Mouse (Mus musculus) mouse trophoblast stem cell (cell line): ENCODE measurements around the gene Kras.

Experiments used
- in situ Hi-C, 2 experiments: fragments of 300-500 bp; cut with MseI, MboI; formaldehyde crosslinking; loops; 2 replicates in 1 of 2; 3 replicates in 1 of 2; pipeline ENCODE4 v1.15.1; 2025

The Kras gene

DNA sequence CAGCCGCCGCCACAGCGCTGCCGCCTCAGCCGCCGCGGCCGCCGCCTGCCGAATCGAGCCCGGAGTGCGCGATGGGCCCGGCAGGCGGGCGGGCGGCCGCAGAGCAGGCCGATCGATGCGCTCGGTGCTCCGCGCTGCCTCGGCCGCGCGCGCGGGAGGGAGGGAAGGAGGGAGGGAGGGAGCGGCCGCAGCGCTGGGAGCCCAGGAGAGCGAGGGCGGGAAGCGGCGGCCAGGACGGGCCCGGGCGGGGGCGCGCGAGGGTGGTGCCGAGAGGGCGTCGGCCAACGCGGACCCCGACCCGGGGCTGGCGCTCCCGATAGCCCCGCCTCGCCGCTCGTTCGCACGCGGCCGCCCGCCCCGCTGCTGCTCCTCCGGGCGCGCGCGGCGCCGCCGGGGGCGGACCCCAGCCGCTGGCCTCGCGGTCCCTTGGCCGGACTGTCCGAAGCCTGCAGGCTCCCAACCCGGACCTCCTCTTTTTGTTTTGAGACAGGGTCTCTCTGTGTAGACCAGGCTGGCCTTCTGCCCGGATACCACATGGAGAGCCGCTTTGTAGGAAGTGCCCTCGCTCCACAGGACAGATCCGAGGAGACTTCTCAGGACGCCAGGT is at the start of gene Kras:
TSS of gene Kras (minus strand) at position 55 of the 607 bp plus-strand sequence.
- in situ Hi-C loops = no loop called here

DNA sequence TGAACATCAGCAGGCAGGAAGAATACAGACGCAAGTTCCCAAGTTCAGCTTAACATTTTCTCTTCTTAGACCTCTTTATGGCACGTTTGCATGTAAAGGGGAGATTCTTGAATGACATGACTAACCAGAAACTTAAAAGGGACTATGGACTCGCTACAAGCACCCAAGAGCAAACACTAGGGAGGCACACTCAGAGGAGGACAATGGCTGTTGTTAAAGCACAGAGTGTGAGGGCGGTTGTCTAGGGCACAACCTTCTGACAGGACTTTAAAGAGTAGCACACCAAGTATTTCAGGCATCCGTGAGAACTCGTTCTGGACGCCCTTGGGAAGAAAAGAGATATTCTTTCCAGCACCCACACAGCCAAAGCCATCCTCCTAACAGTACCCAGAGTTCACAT is 47.6 kb upstream of the Kras start:
- in situ Hi-C loops = no loop called here

DNA sequence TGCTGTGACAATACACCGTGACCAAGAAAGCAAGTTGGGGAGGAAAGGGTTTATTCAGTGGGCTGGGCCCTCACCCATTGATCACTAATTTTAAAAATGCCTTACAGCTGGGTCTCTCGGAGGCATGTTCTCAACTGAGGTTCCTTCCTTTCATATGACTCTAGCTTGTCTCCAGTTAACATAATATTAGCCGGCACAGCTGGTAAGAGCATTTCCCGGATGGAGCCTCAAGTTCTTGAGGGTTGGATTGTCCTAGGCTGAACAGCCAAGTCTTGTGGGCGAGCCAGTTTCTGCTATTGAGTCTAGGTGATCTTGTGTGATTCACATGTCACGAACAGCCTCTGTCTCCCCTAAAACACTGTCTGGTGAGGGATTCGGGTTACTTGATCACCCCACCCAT is 46.9 kb upstream of the Kras start:
- in situ Hi-C loops = no loop called here

DNA sequence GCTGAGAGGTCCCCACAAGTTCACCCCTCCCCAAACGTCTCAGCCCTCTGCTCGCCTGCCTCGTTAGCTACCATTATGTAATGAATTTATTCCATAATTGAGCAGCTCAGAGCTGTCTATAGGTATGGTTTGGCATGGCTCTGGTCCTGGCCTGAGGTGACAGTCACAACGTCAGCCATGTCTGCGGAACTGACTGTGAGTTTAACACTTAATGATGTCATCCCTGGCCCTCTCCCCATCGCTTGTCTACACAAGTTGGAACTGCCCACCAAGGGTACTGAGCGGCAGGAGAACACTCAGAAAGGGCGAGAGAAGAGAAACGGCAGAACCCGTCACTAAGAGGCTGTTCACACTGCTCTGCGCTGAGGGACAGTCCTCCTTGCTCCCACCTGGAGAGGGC is 45.1 kb upstream of the Kras start:
- in situ Hi-C loops = no loop called here

DNA sequence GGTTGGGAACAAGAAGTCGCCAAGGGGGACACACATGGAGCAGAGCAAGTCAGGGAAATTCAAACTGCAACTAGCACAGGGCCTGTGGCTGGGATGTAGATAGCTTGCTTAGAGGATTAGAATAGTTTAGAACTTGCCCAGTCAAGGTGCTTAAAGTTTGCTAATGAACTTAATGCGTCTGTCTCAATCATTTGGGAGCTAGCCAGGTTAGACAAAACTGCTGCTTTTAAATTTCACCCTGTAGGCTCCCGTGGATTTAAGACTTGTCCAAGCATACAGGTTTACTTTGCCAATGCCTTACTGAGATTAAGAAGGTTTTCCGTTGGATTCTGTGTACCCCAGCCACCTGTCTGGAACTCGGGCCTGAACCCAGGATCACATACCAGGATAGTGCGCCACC is 43.1 kb upstream of the Kras start:
- in situ Hi-C loops = loop anchor here in 1 of 2 experiments (5.0 kb wide), 1 partner anchor 44 kb away; no protein-coding TSS in a partner anchor

DNA sequence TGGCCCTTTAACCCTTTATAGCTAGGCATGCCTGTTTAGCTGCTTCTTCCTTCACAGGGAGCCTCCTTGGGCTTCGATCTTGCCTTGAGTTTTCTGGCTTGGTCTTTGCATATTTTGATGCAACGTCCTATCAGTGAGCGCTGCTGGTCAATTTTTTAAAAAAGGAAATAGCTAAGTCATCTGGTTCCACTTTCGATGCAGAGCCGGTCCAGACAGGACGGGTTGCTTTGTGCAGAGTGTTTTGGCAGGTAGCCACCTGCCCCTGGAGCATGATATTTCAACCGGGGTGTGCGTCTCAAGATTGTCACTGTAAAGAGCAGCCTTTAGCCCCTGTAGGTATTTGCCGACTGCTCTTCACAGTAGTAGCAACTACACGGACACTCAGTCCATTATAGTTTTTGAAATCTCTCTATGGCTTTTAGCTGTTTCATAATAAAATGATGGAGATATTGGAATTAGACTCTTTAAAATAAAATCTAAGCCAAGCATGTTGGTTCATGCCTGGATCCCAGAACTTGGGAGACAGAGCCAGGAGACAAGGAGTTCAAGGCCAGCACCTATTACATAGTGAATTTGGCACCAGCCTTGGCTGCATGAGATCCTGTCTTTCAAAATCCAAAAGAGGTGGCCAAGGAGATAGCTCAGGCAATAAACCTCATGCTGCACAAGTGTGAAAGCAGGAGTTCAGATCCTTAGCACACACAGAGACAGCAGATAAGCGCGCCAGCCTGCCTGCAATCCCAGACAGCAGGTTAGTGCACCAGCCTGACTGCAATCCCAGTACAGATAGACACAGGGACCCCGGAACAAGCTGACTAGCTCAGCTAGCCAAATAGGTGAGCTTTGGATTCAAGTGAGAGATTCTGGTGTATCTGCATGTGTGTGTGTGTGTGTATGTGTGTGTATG is 41.6 kb upstream of the Kras start:
- in situ Hi-C loops = loop anchor here in 1 of 2 experiments (5.0 kb wide), 1 partner anchor 46 kb away; no protein-coding TSS in a partner anchor

DNA sequence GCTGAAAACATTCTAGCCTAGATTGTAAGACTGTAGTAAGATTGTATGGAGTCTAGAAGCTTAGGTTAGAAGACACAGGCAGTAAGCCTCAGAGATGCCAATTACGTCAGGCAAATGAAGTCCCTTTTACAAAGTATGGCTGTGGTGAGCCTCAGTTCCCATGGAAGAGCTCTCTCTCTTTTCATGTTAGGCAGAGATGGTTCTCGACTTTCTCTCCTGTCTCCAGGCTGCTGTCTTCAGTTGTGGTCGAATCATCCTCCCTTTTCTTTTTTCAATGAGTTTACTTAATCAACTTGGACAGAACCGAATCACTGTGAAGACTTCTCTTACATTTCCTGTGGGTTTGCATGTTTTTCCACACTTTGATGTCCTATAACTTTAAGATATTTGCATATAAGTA is 35.6 kb upstream of the Kras start:
- in situ Hi-C loops = no loop called here

DNA sequence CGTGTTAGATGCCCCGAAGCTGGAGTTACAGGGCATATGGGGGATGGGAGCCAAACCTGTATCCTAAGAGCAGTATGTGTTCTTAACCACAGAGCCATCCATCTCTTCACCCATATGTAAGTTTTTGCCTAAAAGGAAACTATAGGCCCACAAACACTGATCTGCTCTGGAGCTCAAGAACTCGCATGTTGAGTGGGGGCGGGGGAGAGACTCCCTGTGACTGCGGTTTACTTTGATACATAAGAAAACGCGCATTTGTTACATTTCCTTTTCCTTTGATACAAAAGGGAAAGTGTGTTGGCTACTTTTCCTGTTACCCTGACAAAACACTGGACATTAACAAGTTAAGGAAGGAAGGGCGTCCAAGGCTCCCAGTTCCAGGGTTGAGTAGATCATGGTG is 34.2 kb upstream of the Kras start:
- in situ Hi-C loops = no loop called here

DNA sequence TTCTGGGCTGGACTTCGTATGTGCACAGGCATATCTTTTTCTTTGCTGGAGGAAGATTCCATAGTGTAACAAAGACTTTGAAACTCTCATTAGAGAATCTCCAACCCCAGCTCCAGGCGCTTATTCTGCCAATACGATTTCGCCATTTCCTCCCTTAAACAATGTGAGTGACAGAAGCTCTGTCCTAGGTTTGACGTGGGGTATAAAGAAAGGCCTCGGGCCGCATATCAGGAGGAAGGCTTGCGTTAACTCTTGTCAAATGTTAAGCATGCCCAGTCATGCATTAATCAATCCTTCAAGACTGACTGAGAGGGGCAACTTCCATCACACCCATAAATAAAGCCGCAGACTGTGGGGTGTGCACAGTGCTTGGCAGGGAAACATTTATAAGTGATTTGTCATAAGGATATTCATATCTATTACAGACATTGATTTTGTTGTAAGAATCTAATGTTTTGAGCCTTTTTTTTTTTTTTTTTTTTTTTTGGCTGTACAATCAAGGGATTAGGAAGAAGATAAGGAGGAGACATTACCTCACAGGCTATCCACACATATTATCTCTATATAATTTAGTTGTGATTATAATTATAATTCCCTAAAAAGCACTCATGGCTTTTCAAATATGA is 27.2 kb upstream of the Kras start:
- in situ Hi-C loops = no loop called here

DNA sequence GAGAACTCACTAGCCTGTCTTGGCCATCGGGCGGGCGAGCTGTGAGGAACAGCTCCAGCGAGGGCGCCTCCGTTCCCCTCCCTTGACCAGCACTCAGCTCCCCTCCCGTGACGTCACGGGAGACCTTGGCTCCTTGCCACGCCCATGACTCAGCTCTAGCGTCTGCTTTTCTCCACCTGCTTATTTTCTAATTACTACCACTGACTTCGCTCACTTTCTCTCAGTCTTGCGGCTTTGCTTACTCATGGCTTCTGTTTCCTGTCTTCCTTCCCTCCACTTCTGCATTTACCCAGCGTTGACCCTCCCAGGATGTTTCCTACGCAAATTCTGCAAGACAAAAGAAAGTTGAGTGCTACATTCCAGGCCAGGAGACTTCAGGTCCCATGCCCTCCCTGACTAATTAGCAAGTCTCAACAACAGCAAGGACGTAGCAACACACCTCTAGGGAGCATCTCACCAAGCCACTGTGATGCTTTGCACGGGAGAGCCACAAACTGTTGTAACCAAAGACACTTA is 26.3 kb upstream of the Kras start:
- in situ Hi-C loops = no loop called here

DNA sequence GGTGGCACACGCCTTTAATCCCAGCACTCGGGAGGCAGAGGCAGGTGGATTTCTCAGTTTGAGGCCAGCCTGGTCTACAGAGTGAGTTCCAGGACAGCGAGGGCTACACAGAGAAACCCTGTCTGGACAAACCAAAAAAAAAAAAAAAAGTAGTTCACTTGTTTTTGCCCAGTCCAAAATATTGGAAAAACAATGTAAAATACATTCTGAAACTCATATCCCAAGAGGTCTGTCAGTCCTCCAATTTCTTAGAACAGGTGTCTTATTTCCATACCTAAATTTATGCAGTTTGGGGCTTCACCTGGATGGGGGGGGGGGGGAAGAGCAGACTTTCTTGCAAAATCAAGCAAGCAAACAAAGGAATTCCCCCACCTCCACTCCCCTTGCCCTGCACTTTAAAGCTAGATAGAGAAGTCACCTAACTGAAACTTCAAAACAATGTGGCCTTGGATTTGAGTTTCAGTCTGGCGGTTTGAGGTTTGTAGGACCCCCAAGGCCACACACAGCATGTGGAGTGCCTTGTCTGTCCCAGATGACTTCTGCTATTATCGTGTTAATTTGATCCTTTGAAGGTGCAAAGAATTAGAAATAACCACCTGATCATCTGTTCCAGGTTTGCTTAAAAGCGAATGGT is 25.7 kb upstream of the Kras start:
- in situ Hi-C loops = no loop called here

DNA sequence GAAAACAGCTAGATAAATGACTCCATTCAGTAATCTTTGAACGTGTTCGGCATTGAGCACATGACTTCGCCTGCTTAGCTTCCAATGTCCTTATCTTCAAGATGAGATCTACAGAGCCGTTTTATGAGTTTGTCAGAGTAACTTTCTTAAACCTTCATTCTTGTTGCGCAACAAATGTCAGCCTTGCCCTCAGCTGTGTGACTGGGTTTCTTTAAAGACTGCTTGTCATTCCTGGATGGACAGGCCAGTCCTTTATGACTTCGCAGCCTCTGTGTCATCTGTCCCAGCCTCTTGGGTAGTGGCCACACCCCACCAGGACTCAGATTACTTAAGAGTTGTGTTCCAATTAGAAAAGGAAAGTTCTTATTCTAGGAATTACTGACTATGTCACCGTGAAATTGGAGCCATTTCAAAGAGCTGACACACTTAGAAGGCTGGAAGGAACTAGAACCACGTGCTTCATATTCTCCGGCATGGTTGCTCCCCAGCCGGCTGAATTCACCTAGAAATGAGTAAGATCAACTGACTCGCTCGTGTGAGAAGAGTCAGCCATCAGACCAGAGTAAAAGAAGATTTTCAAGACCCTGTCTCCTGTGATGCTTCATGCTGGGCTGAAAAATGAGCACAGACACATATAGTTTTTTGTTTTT is 24.1 kb upstream of the Kras start:
- in situ Hi-C loops = no loop called here

DNA sequence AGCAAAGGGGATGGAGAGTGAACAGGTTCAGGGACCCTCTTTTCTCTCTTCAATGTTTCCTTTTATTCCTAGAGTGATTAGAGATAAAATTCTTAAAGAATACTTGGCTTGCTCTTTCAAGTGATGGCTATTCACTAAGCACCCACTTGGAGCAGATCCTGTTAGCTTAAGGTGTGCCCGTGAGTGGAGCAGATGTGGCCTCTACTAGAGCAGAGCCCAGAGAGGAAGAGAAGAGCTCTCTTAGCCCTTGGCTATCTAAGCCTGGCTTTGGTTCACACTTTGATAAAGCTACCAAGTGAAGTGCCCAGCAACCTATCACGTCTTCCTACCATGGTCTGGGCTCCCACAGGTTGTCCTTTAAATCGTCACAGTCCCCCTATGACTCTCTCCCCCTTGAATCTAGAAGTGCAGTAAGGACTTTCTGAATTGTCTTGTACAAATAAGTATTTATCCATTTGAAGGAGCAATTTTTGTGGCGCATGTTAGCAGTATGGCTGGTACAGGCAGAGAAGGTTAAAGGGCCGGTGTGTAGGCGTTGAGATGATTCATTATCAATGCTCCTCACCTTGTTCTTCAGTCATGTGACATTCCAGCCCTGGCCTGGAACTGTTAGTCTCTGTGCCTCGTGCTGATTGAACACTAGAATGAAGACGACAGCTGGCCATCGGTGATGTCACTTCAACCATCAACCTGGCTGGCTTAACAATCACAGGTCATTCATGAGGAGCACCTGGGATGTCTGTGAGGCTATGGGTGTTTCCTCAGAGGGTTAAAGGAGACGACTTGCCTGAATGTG is 22.3 kb upstream of the Kras start:
- in situ Hi-C loops = no loop called here

DNA sequence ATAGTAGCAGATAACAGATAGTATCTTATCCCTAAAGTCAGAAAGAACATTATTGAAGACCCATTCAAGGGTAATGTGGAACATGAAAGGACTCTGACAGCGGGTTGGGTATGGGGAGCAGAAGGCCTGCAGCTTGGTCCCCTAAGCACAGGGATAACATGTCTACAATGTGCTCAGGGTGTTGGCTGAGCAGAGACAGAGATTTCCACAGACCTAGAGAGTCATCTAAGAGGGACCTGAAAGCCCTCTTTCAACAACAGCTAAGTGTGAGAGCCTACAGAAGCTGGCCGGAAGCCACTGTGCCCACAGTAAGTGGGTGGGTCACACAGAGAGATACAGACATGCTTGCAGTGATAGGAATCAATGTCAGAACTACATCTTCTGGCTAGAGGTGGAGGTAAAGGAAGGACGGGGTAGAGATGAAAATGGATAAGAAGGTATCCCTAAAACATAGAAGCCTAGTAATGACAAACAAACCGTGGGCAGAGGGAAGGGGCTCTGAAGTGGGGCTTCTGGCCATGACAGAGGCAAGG is 19.3 kb upstream of the Kras start:
- in situ Hi-C loops = no loop called here

DNA sequence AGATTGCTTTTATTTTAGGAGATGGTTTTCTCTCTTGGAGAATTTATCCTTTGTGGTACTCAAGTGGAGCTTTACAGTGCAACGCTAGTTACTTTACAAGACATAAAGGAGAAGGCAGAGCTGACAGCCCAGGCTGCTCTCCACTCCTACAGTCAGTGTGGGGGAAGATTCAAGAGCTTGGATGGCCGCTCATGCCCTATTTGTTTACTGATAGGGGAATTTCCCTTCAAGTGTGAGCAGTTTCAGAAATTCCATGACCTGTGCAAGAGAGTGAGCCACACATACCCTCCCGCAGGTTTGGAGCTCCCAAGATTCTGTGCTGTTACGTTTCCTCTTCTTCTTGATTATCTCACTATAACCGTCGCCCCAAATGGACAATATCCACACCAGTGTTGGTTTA is 17.7 kb upstream of the Kras start:
- in situ Hi-C loops = no loop called here

DNA sequence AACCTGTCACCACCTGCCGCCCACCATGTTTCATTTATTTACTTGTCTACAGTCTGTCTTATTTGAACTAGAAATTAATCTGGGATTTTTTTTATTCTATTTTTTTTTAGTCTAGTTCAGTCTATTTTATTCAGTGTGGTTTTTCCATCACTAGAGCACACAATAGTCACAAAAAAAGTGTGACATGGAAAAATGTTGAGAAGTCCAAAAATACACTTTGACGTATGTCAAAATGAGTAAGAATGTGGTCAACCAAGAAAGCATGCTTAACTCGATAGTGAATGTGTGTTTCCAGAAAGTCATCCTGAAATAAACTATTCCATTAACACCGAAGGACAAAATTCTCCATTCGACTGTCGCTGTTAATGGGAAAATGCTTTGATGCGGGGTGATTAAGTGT is 12.3 kb upstream of the Kras start:
- in situ Hi-C loops = no loop called here

DNA sequence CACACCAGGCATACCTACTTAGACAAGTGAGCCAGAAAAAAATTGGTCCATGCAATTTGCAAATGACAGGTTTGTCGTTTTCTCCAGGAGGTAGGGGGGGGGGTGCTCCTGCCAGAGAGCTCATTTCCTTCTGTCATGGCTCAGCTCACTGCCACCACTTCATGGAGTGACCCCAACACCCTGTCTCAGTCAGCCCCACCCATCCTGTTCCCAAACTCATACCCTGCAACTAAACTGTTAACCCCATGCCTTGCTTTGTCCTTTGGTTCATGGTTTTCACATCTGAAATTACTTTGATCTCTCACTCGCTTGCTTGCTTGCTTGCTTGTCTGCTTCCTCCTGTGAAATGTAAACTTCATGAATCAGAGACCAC is 6.6 kb upstream of the Kras start:
- in situ Hi-C loops = no loop called here

DNA sequence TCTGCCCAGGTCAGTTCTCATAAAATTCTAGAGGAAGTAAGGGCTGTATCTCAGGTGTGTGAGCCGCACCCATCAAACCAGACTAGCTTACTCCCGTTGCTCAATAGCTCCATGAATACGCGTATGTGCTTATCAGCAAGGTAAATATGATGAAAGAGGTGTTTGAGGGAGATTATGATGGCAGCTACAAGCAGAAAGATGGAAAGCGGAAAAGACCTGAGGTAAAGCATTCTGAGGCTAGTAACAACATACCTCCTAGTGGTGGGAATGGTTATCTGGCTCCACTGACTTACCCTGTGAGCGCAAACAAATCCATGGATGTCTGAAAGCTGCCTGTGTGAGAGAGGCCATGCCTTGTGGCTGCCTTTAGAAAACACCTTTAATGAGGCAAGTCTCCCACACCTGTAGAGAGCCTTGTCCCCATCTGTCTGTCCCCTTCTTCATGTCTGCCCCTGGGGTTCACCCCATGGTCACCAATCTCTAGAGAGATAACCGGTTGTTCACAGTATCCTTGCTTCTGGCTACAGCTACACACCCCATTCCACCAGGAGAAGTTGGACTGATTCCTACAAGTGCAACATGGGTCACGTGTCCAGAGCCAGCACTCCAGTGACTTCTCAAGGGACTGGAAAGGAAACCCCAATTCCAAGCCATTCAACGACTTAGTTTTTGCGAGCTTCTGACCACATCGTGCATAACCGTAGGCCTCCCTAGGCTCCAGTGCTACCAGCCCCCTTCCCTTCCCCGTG is 6.1 kb upstream of the Kras start:
- in situ Hi-C loops = no loop called here

DNA sequence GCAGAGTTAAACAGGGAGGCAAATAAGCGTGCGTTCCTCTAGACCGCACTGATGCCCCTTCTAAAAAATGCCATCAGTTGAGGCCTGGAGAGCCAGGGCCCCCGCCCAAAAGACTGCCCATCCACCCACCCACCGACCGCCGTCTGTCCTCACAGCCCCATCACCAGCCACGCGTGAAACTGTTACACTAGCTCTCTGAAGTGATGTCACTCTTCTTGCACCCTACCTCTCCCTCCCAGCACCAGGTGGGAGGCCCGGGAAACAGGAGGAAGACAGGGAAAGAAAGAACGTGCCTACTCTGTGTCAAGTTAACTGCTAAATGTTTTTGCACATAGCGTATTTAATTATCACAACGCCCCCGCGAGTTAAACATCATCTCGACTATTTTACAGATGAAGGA is 781 bp upstream of the Kras start:
- in situ Hi-C loops = no loop called here
